Mouse (Mus musculus) spleen, adult 2 months (tissue): ENCODE results near the gene Ttc9b. TPM values are rescaled to one million over a fixed set of nuclear protein-coding genes. Genes with fewer than 3 reads are reported as not detected.
A peak's percentile ranks its signal among the peaks of the same experiment; 100 is the strongest.

Experiments used
- DNase-seq, 2 experiments: peaks; one replicate each; pipeline versions ENCODE4 v3.0.0 to v3.0.0-alpha.2; 2012 to 2021; ENCODE audit warnings: low spot score in 2 of 2, low read depth in 1 of 2
- H3K27ac ChIP-seq: fragments of 200-500 bp; 2 replicates; pipeline ENCODE4 v1.5.1; 2012; ENCODE audit warnings: low read length, inconsistent platforms; ENCODE audit not compliant: insufficient read depth
- H3K27me3 ChIP-seq: fragments of 200-500 bp; 2 replicates; pipeline ENCODE4 v1.6.1; 2012; ENCODE audit warnings: mild to moderate bottlenecking, moderate library complexity, low read length, inconsistent platforms; ENCODE audit not compliant: control insufficient read depth, insufficient read depth
- H3K36me3 ChIP-seq: fragments of 200-500 bp; 2 replicates; pipeline ENCODE4 v1.6.1; 2012; ENCODE audit warnings: mild to moderate bottlenecking, low read length, inconsistent platforms; ENCODE audit not compliant: control insufficient read depth, insufficient read depth
- H3K4me1 ChIP-seq: fragments of 200-500 bp; 2 replicates; pipeline ENCODE4 v1.6.1; 2011; ENCODE audit warnings: inconsistent platforms; ENCODE audit not compliant: control insufficient read depth, insufficient read depth, insufficient read length
- H3K4me3 ChIP-seq: fragments of 200-500 bp; 2 replicates; pipeline ENCODE4 v1.5.1; 2011; ENCODE audit warnings: mild to moderate bottlenecking, inconsistent platforms; ENCODE audit not compliant: insufficient read depth, insufficient read length; ENCODE audit errors: extremely low read depth
- CTCF ChIP-seq: fragments of 200-500 bp; IDR thresholded peaks from 2 replicates; pipeline ENCODE4 v1.5.1; 2011; ENCODE audit warnings: mild to moderate bottlenecking, inconsistent platforms; ENCODE audit not compliant: insufficient read depth, insufficient read length, insufficient replicate concordance; ENCODE audit errors: extremely low read depth
- POLR2A ChIP-seq: fragments of 200-500 bp; IDR thresholded peaks from 2 replicates; pipeline ENCODE4 v1.6.1; 2011; ENCODE audit warnings: low read depth, low read length, inconsistent platforms
- WGBS: fragments of 180-500 bp; shearing (Covaris S2); methylation state at CpG from one replicate; pipeline ENCODE4 v1.1.7; 2018; 5-methylcytosine and 5-hydroxymethylcytosine counted together
- polyA plus RNA-seq: library from polyadenylated mRNA; depleted of rRNA; stranded (reverse); fragments of >200 nt; gene quantifications from 2 replicates; pipeline ENCODE4 v1.2.3, GENCODE M21; 2012

The Ttc9b gene
- polyA plus RNA-seq, 1 experiment: not detected

GRCm38 (mm10) chr7:27609285-27609684 is 44.4 kb upstream of the Ttc9b start:
- Histone ChIP-seq H3K36me3 (peaks cover 9% of the 10 kb centered on the region), H3K27me3 (no peaks in the 10 kb centered on the region), H3K4me1 (peaks cover 15% of the 10 kb centered on the region; the same call in 1 of the 2 replicates), H3K4me3 (no peak overlapping the region), H3K27ac (no peak overlapping the region)
- 79% methylated on average over 4 of the region's 4 CpGs for WGBS
- no peak for DNase-seq
- TF ChIP-seq CTCF (no peak), POLR2A (no peak)

- 41% methylated on average over 2 of the region's 2 CpGs for WGBS
- Histone ChIP-seq H3K27me3 (no peaks in the 10 kb centered on the region), H3K27ac (no peak overlapping the region), H3K4me3 (no peak overlapping the region), H3K4me1 (peaks cover 15% of the 10 kb centered on the region; the same call in 1 of the 2 replicates), H3K36me3 (peaks cover 9% of the 10 kb centered on the region)
- no peak for DNase-seq
- TF ChIP-seq POLR2A (no peak), CTCF (no peak)
Observed at GRCm38 (mm10) chr7:27609688-27610087, 44.0 kb upstream of the Ttc9b start.

GRCm38 (mm10) chr7:27610370-27610769 is 43.3 kb upstream of the Ttc9b start:
- DNase-seq: no peak

GRCm38 (mm10) chr7:27610871-27611270 is 42.8 kb upstream of the Ttc9b start:
- H3K27me3 ChIP-seq: no peaks in the 10 kb centered on the region

More at GRCm38 (mm10) chr7:27610370-27610769, 43.3 kb upstream of the Ttc9b start:
- Histone ChIP-seq H3K27me3 (no peaks in the 10 kb centered on the region), H3K36me3 (peaks cover 9% of the 10 kb centered on the region), H3K27ac (no peak overlapping the region), H3K4me3 (no peak overlapping the region), H3K4me1 (peaks cover 15% of the 10 kb centered on the region; the same call in 1 of the 2 replicates)
- whole genome bisulfite sequencing: 91% methylated on average over 3 of the region's 3 CpGs
- TF ChIP-seq CTCF: no peak

GRCm38 (mm10) chr7:27612940-27613339 is 40.8 kb upstream of the Ttc9b start:
- H3K4me1 ChIP-seq: no peaks in the 10 kb centered on the region; the same call in 1 of the 2 replicates
- no peak for DNase-seq
- no peak overlapping the region for H3K27ac ChIP-seq
- TF ChIP-seq CTCF: no peak
- TF ChIP-seq POLR2A: no peak
- H3K27me3 ChIP-seq: no peaks in the 10 kb centered on the region
- H3K4me3 ChIP-seq: no peak overlapping the region
- H3K36me3 ChIP-seq: peaks cover 23% of the 10 kb centered on the region
- 86% methylated on average over 4 of the region's 4 CpGs for WGBS

More at GRCm38 (mm10) chr7:27610871-27611270, 42.8 kb upstream of the Ttc9b start:
- no peak for DNase-seq
- H3K4me1 ChIP-seq: peaks cover 10% of the 10 kb centered on the region; the same call in 1 of the 2 replicates
- no peak for TF ChIP-seq CTCF
- TF ChIP-seq POLR2A: no peak
- H3K4me3 ChIP-seq: no peak overlapping the region
- H3K27ac ChIP-seq: no peak overlapping the region
- 95% methylated on average over 5 of the region's 5 CpGs for WGBS
- H3K36me3 ChIP-seq: peaks cover 9% of the 10 kb centered on the region

- H3K27me3 ChIP-seq: no peaks in the 10 kb centered on the region
- WGBS: 91% methylated on average over 8 of the region's 8 CpGs
- peaks cover 22% of the 10 kb centered on the region for H3K36me3 ChIP-seq
- DNase-seq: no peak
- TF ChIP-seq POLR2A: no peak
- no peak for TF ChIP-seq CTCF
- H3K4me3 ChIP-seq: no peak overlapping the region
- no peaks in the 10 kb centered on the region for H3K4me1 ChIP-seq
- H3K27ac ChIP-seq: no peak overlapping the region
Observed at GRCm38 (mm10) chr7:27613751-27614499, 39.8 kb upstream of the Ttc9b start.

GRCm38 (mm10) chr7:27621028-27621427 is 32.7 kb upstream of the Ttc9b start:
- TF ChIP-seq POLR2A (no peak), CTCF (no peak)
- no peak for DNase-seq
- no peaks in the 10 kb centered on the region for H3K4me1 ChIP-seq
- H3K36me3 ChIP-seq: peaks cover 39% of the 10 kb centered on the region
- 86% methylated on average over 6 of the region's 6 CpGs for WGBS
- no peaks in the 10 kb centered on the region for H3K27me3 ChIP-seq
- H3K27ac ChIP-seq: peak overlapping the region; percentile 27
- H3K4me3 ChIP-seq: no peak overlapping the region
